Mouse (Mus musculus): Measurements from ENCODE around the gene Coro2b. TPM values are rescaled to one million over a fixed set of nuclear protein-coding genes. Genes with fewer than 3 reads are reported as not detected.
A peak's percentile ranks its signal among the peaks of the same experiment; 100 is the strongest.

The Coro2b gene
- total and polyA plus RNA-seq, 2 experiments from 2014 or later: 24.7 to 47.2 TPM

GRCm38 (mm10) chr9:62482788-62483187 lies 54.1 kb downstream of the Coro2b start:
- ATAC-seq (no peak), DNase-seq (ENCODE audit: low spot score) (no peak)
- Histone ChIP-seq H3K9ac (replicated peaks; ENCODE audit: low read length) (no peak overlapping the region), H3K36me3 (ENCODE audit: insufficient read depth, low read length) (peaks cover 3% of the 10 kb centered on the region; the same call in 1 of the 2 replicates), H3K9me3 (ENCODE audit: low read length) (no peaks in the 10 kb centered on the region), H3K27me3 (ENCODE audit: insufficient read depth, low read length) (no peaks in the 10 kb centered on the region), H3K4me2 (ENCODE audit: low read depth, low read length) (no peak overlapping the region), H3K27ac (no peak overlapping the region), H3K4me1 (ENCODE audit: insufficient read depth, low read length) (peaks cover 13% of the 10 kb centered on the region; the same call in 1 of the 2 replicates), H3K4me3 (ENCODE audit: low read length) (no peak overlapping the region)
- TF ChIP-seq CTCF (IDR thresholded peaks at IDR 0.05; ENCODE audit: low read depth): no peak
- 56% methylated on average over 3 of the region's 3 CpGs for WGBS

DNA sequence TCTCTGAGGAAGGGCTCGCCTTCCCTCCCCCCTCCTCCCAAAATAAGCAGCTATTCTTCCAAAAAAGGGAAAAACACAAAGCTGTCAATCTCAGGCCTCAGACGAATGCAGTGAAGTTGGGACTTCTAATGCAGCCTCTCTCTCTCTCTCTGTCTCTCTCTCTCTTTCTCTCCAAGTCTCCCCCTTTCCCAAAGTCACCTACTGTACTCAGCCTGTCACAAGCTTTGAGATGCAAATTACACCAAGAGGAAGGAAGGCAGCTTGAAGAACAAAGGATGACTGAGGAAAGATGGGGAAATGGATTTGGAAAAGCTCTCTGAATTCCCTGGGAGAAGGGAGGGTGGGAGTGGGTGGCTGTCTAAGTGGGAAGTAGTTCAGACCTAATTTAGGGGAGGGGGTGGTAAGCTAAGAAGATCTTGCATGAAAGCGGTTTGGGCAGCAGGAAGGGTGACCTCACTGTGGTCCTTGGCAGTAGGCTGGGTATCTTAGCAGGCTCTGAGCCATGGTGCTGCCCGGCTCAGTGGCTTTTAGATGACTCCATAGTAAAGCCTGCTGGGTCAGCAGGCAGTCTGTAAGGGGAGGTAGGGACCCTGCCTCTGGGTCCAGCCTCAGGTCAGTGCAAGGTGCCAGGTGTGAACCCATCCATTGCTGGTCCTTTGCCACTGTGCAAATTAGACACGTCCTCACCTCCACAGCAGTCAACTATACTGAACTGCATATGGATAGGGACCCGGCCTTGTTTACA lies 55.8 kb downstream of the Coro2b start:
- H3K27ac ChIP-seq: peak overlapping the region; percentile 59
- 46% methylated on average over 6 of the region's 6 CpGs for WGBS
- H3K27me3 ChIP-seq (ENCODE audit: insufficient read depth, low read length): no peaks in the 10 kb centered on the region
- no peaks in the 10 kb centered on the region for H3K36me3 ChIP-seq (ENCODE audit: insufficient read depth, low read length)
- no peak for DNase-seq (ENCODE audit: low spot score)
- TF ChIP-seq CTCF (IDR thresholded peaks at IDR 0.05; ENCODE audit: low read depth): no peak
- no peaks in the 10 kb centered on the region for H3K9me3 ChIP-seq (ENCODE audit: low read length)
- H3K9ac ChIP-seq (replicated peaks; ENCODE audit: low read length): no peak overlapping the region
- 0 out of 2 replicates have a peak, but pooled peaks have one; percentile 8 for ATAC-seq
- no peak overlapping the region for H3K4me2 ChIP-seq (ENCODE audit: low read depth, low read length)
- peaks cover 13% of the 10 kb centered on the region; the same call in 1 of the 2 replicates for H3K4me1 ChIP-seq (ENCODE audit: insufficient read depth, low read length)
- no peak overlapping the region for H3K4me3 ChIP-seq (ENCODE audit: low read length)

- ATAC-seq (no peak), DNase-seq (ENCODE audit: low spot score) (no peak)
- Histone ChIP-seq H3K9ac (replicated peaks; ENCODE audit: low read length) (no peak overlapping the region), H3K4me1 (ENCODE audit: insufficient read depth, low read length) (peaks cover 13% of the 10 kb centered on the region; the same call in 1 of the 2 replicates), H3K4me2 (ENCODE audit: low read depth, low read length) (no peak overlapping the region), H3K27me3 (ENCODE audit: insufficient read depth, low read length) (no peaks in the 10 kb centered on the region), H3K9me3 (ENCODE audit: low read length) (no peaks in the 10 kb centered on the region), H3K27ac (no peak overlapping the region), H3K36me3 (ENCODE audit: insufficient read depth, low read length) (no peaks in the 10 kb centered on the region), H3K4me3 (ENCODE audit: low read length) (no peak overlapping the region)
- TF ChIP-seq CTCF (IDR thresholded peaks at IDR 0.05; ENCODE audit: low read depth): no peak
- WGBS: 83% methylated on average over 9 of the region's 9 CpGs
These were observed 56.7 kb downstream of the Coro2b start for GRCm38 (mm10) chr9:62480149-62480548.

- Histone ChIP-seq H3K27me3 (ENCODE audit: insufficient read depth, low read length) (no peaks in the 10 kb centered on the region), H3K4me3 (ENCODE audit: low read length) (no peak overlapping the region), H3K9me3 (ENCODE audit: low read length) (no peaks in the 10 kb centered on the region), H3K9ac (replicated peaks; ENCODE audit: low read length) (no peak overlapping the region; the same call in 1 of the 2 replicates), H3K4me1 (ENCODE audit: insufficient read depth, low read length) (peaks cover 13% of the 10 kb centered on the region; the same call in 1 of the 2 replicates), H3K4me2 (ENCODE audit: low read depth, low read length) (no peak overlapping the region), H3K36me3 (ENCODE audit: insufficient read depth, low read length) (no peaks in the 10 kb centered on the region), H3K27ac (peak overlapping the region; percentile 68)
- TF ChIP-seq CTCF (IDR thresholded peaks at IDR 0.05; ENCODE audit: low read depth): peak; percentile 17; the same call in 1 of the 2 replicates
- WGBS: 35% methylated on average over 11 of the region's 11 CpGs
- ATAC-seq (peak; percentile 85), DNase-seq (ENCODE audit: low spot score) (peak; percentile 80)
These were observed 59.9 kb downstream of the Coro2b start for GRCm38 (mm10) chr9:62476782-62477487.

DNA sequence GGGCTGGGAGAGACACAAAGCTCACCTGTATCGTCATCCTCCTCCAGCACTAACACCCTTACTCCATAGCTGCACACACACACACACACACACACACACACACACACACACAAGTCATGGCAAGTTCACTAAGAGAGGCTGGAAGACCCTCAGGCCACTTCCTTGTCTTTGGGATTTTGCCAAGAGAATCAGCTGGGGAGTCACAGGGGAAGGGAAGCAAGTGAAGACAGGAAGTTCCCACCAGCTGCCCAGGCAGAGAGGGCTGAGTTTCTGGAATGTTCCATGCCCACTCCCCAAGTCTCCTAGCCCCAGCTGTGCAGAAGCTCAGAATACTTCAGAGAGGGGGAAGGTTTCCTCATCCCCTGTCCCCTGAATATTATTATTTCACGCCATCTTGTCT lies 62.6 kb downstream of the Coro2b start:
- Histone ChIP-seq H3K27ac (no peak overlapping the region), H3K9me3 (ENCODE audit: low read length) (no peaks in the 10 kb centered on the region), H3K4me2 (ENCODE audit: low read depth, low read length) (no peak overlapping the region), H3K27me3 (ENCODE audit: insufficient read depth, low read length) (no peaks in the 10 kb centered on the region), H3K9ac (replicated peaks; ENCODE audit: low read length) (no peak overlapping the region), H3K4me3 (ENCODE audit: low read length) (no peak overlapping the region), H3K4me1 (ENCODE audit: insufficient read depth, low read length) (peaks cover 14% of the 10 kb centered on the region), H3K36me3 (ENCODE audit: insufficient read depth, low read length) (no peaks in the 10 kb centered on the region)
- no peak for TF ChIP-seq CTCF (IDR thresholded peaks at IDR 0.05; ENCODE audit: low read depth)
- ATAC-seq: no peak
- no peak for DNase-seq (ENCODE audit: low spot score)
- 79% methylated on average over 2 of the region's 2 CpGs for WGBS

DNA sequence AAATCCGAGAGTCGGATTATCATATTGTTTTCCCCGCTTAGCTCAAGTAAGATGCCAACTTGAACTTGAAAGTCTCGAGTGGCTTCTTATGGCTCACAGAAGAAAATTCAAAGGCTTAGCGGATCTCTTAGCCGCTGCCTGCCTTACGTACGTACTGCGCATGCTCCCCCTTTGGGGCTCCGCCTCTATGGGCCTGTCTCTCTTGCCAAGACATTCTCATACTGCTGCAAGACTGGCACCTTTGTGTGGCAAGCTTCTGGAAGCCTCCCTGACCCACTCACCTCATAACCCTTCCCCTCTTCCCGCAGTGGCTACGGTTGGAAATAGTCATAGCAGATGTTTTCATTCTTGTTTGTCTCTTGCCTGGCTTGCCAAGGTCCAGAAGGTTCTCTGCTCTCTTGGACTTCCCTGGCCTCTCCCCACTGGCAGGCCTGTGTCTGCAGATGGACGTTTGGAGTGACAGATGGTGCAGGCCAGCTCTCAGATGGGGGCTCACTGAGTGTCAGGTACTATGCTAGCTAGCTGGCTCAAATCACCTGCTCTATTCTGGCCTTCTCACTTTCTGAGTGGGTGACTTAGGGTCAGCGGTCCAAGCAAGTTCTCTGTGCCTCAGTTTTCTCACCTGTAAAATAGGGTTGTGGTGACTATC lies 65.2 kb downstream of the Coro2b start:
- H3K36me3 ChIP-seq (ENCODE audit: insufficient read depth, low read length): no peaks in the 10 kb centered on the region
- no peak for ATAC-seq
- no peak overlapping the region for H3K4me2 ChIP-seq (ENCODE audit: low read depth, low read length)
- 71% methylated on average over 14 of the region's 14 CpGs for WGBS
- peak; percentile 51 for DNase-seq (ENCODE audit: low spot score)
- no peak for TF ChIP-seq CTCF (IDR thresholded peaks at IDR 0.05; ENCODE audit: low read depth)
- peaks cover 25% of the 10 kb centered on the region for H3K4me1 ChIP-seq (ENCODE audit: insufficient read depth, low read length)
- H3K9me3 ChIP-seq (ENCODE audit: low read length): no peaks in the 10 kb centered on the region
- H3K4me3 ChIP-seq (ENCODE audit: low read length): no peak overlapping the region
- peak overlapping the region; percentile 45; the same call in 1 of the 2 replicates for H3K27ac ChIP-seq
- H3K9ac ChIP-seq (replicated peaks; ENCODE audit: low read length): no peak overlapping the region
- no peaks in the 10 kb centered on the region for H3K27me3 ChIP-seq (ENCODE audit: insufficient read depth, low read length)
